Mouse (Mus musculus) cerebellum, postnatal 14 days (tissue): ENCODE results near the gene Extl1.

Source experiments
- DNase-seq, 2 experiments: peaks; one replicate each; pipeline ENCODE4 v3.0.0; 2021; ENCODE audit warnings: mixed read lengths in 2 of 2

Gene Extl1

GRCm38 (mm10) chr4:134388397-134388796 lies 4.7 kb upstream of the Extl1 start:
- DNase-seq = peak; percentile 76 to 87

- no peak for DNase-seq
Observed at GRCm38 (mm10) chr4:134387268-134387667, 3.6 kb upstream of the Extl1 start.

GRCm38 (mm10) chr4:134379510-134379909 lies 4.1 kb downstream of the Extl1 start:
- no peak for DNase-seq

- no peak for DNase-seq
Observed at GRCm38 (mm10) chr4:134378089-134378615, 5.5 kb downstream of the Extl1 start.

GRCm38 (mm10) chr4:134374306-134374705 lies 9.3 kb downstream of the Extl1 start:
- no peak for DNase-seq

GRCm38 (mm10) chr4:134373295-134373694 lies 10.4 kb downstream of the Extl1 start:
- DNase-seq = peak in 1 of 2 experiments; percentile 31

- peak; percentile 86 to 88 for DNase-seq
Observed at GRCm38 (mm10) chr4:134372294-134372747, 11.3 kb downstream of the Extl1 start.

- peak in 1 of 2 experiments; percentile 29 for DNase-seq
Observed at GRCm38 (mm10) chr4:134371316-134371855, 12.3 kb downstream of the Extl1 start.

- no peak for DNase-seq
Observed at GRCm38 (mm10) chr4:134370649-134371221, 12.9 kb downstream of the Extl1 start.

GRCm38 (mm10) chr4:134365280-134365679 lies 18.4 kb downstream of the Extl1 start:
- DNase-seq = no peak

- no peak for DNase-seq
Observed at GRCm38 (mm10) chr4:134362586-134362985, 21.1 kb downstream of the Extl1 start.

GRCm38 (mm10) chr4:134362124-134362523 lies 21.5 kb downstream of the Extl1 start:
- peak in 1 of 2 experiments; percentile 37 for DNase-seq

GRCm38 (mm10) chr4:134361215-134361614 lies 22.4 kb downstream of the Extl1 start:
- DNase-seq = no peak

- no peak for DNase-seq
Observed at GRCm38 (mm10) chr4:134359649-134360048, 24.0 kb downstream of the Extl1 start.

- no peak for DNase-seq
Observed at GRCm38 (mm10) chr4:134357461-134357771, 26.2 kb downstream of the Extl1 start.

GRCm38 (mm10) chr4:134356591-134357460 lies 26.8 kb downstream of the Extl1 start:
- DNase-seq = peak; percentile 90 to 91

- peak; percentile 34 to 45 for DNase-seq
Observed at GRCm38 (mm10) chr4:134355841-134356452, 27.7 kb downstream of the Extl1 start.

- no peak for DNase-seq
Observed at GRCm38 (mm10) chr4:134353527-134354409, 29.9 kb downstream of the Extl1 start.

- DNase-seq = no peak
Observed at GRCm38 (mm10) chr4:134352929-134353328, 30.7 kb downstream of the Extl1 start.

GRCm38 (mm10) chr4:134352261-134352707 lies 31.4 kb downstream of the Extl1 start:
- DNase-seq = no peak

GRCm38 (mm10) chr4:134351329-134352260 lies 32.1 kb downstream of the Extl1 start:
- DNase-seq = no peak
